Mouse (Mus musculus) stomach, embryonic 15.5 days (tissue): ENCODE measurements at regions not wholly inside any gene's neighbourhood (a gene's known extent, or its start where the extent isn't known, plus 50 kb on each side); places are given as distances from the start of the nearest gene placed in this dataset.
"Not testable (repeated sequence)": the region's sequence is repeated elsewhere in the genome, so short reads cannot be mapped to it uniquely, and the experiment has no call there.

Experiments
- ATAC-seq: fragments of 200-750 bp; cut with Nextera tagmentation; 2 replicates; pipeline ENCODE4 v1.8.0; 2017; ENCODE audit warnings: low read depth, moderate number of reproducible peaks, moderate TSS enrichment; ENCODE audit not compliant: insufficient read depth, low FRiP score
- H3K27ac ChIP-seq: fragments of 300-500 bp; sonication (generic); 2 replicates; pipeline ENCODE4 v1.5.1; 2015; ENCODE audit warnings: mild to moderate bottlenecking, inconsistent platforms
- H3K27me3 ChIP-seq: fragments of 300-500 bp; sonication (generic); replicated peaks from 2 replicates; pipeline ENCODE4 v1.6.1; 2015; ENCODE audit warnings: inconsistent platforms
- H3K36me3 ChIP-seq: fragments of 300-500 bp; sonication (generic); 2 replicates; pipeline ENCODE4 v1.6.1; 2015; ENCODE audit warnings: inconsistent platforms
- H3K4me1 ChIP-seq: fragments of 300-500 bp; sonication (generic); 2 replicates; pipeline ENCODE4 v1.6.1; 2015; ENCODE audit warnings: inconsistent platforms
- H3K4me2 ChIP-seq: fragments of 300-500 bp; sonication (generic); 2 replicates; pipeline ENCODE4 v1.6.1; 2015; ENCODE audit warnings: mild to moderate bottlenecking, inconsistent platforms
- H3K4me3 ChIP-seq: fragments of 300-500 bp; sonication (generic); replicated peaks from 2 replicates; pipeline ENCODE4 v1.5.1; 2015; ENCODE audit warnings: inconsistent platforms
- H3K9ac ChIP-seq: fragments of 300-500 bp; sonication (generic); 2 replicates; pipeline ENCODE4 v1.6.1; 2015; ENCODE audit warnings: inconsistent platforms
- H3K9me3 ChIP-seq: fragments of 300-500 bp; sonication (generic); 2 replicates; pipeline ENCODE4 v1.6.1; 2016; ENCODE audit warnings: inconsistent platforms
- WGBS: fragments of 180-500 bp; shearing (Covaris S2); methylation state at CpG from one replicate; pipeline ENCODE4 v1.1.7; 2015; 5-methylcytosine and 5-hydroxymethylcytosine counted together

- Histone ChIP-seq H3K9me3 (no peaks in the 10 kb centered on the region), H3K36me3 (no peaks in the 10 kb centered on the region), H3K9ac (no peak overlapping the region), H3K27me3 (no peaks in the 10 kb centered on the region), H3K4me2 (no peak overlapping the region), H3K4me1 (no peaks in the 10 kb centered on the region), H3K27ac (no peak overlapping the region; the same call in 1 of the 2 replicates), H3K4me3 (no peak overlapping the region)
- no peak; the same call in 1 of the 2 replicates for ATAC-seq
- 48% methylated on average over 9 of the region's 9 CpGs for WGBS
These were observed 131.5 kb upstream of the Rgma start for GRCm38 (mm10) chr7:73243591-73244355.

GRCm38 (mm10) chr7:73245431-73245830, 129.9 kb upstream of the Rgma start:
- no peak overlapping the region for H3K27ac ChIP-seq
- H3K27me3 ChIP-seq = no peaks in the 10 kb centered on the region
- H3K4me3 ChIP-seq = no peak overlapping the region
- no peak overlapping the region for H3K4me2 ChIP-seq
- H3K4me1 ChIP-seq = no peaks in the 10 kb centered on the region
- 79% methylated on average over 2 of the region's 2 CpGs for WGBS
- no peaks in the 10 kb centered on the region for H3K9me3 ChIP-seq
- no peak for ATAC-seq
- no peaks in the 10 kb centered on the region for H3K36me3 ChIP-seq
- H3K9ac ChIP-seq = no peak overlapping the region

GRCm38 (mm10) chr7:73250593-73250992, 124.7 kb upstream of the Rgma start:
- no peaks in the 10 kb centered on the region for H3K36me3 ChIP-seq
- H3K9ac ChIP-seq = no peak overlapping the region
- H3K27me3 ChIP-seq = no peaks in the 10 kb centered on the region
- no peaks in the 10 kb centered on the region for H3K9me3 ChIP-seq
- 73% methylated on average over 8 of the region's 8 CpGs for WGBS
- no peak for ATAC-seq
- no peak overlapping the region for H3K4me3 ChIP-seq
- no peak overlapping the region for H3K4me2 ChIP-seq
- H3K4me1 ChIP-seq = no peaks in the 10 kb centered on the region
- H3K27ac ChIP-seq = no peak overlapping the region

GRCm38 (mm10) chr7:73251187-73251740, 124.0 kb upstream of the Rgma start:
- ATAC-seq = no peak
- Histone ChIP-seq H3K4me1 (no peaks in the 10 kb centered on the region), H3K4me2 (no peak overlapping the region), H3K4me3 (no peak overlapping the region), H3K36me3 (no peaks in the 10 kb centered on the region), H3K9me3 (no peaks in the 10 kb centered on the region), H3K27ac (no peak overlapping the region), H3K9ac (no peak overlapping the region), H3K27me3 (no peaks in the 10 kb centered on the region)
- 67% methylated on average over 6 of the region's 6 CpGs for WGBS

- ATAC-seq, H3K27ac ChIP-seq, H3K4me2 ChIP-seq, H3K36me3 ChIP-seq, H3K9me3 ChIP-seq, H3K4me3 ChIP-seq, H3K9ac ChIP-seq, H3K27me3 ChIP-seq, H3K4me1 ChIP-seq: not testable (repeated sequence)
- WGBS = 80% methylated on average over 7 of the region's 7 CpGs
These were observed 120.3 kb upstream of the Rgma start for GRCm38 (mm10) chr7:73254972-73255371.

- Histone ChIP-seq H3K27ac (no peak overlapping the region), H3K4me1 (no peaks in the 10 kb centered on the region), H3K27me3 (no peaks in the 10 kb centered on the region), H3K4me3 (no peak overlapping the region), H3K9ac (no peak overlapping the region), H3K4me2 (no peak overlapping the region), H3K9me3 (no peaks in the 10 kb centered on the region), H3K36me3 (no peaks in the 10 kb centered on the region)
- WGBS = 73% methylated on average over 4 of the region's 4 CpGs
- ATAC-seq = no peak
These were observed 115.2 kb upstream of the Rgma start for GRCm38 (mm10) chr7:73260140-73260539.

GRCm38 (mm10) chr7:73261750-73262149, 113.6 kb upstream of the Rgma start:
- no peak overlapping the region for H3K4me2 ChIP-seq
- ATAC-seq = no peak
- H3K4me1 ChIP-seq = no peaks in the 10 kb centered on the region
- no peak overlapping the region for H3K4me3 ChIP-seq
- no peak overlapping the region for H3K27ac ChIP-seq
- H3K36me3 ChIP-seq = no peaks in the 10 kb centered on the region
- no peaks in the 10 kb centered on the region for H3K9me3 ChIP-seq
- WGBS = 70% methylated on average over 5 of the region's 5 CpGs
- H3K9ac ChIP-seq = no peak overlapping the region
- no peaks in the 10 kb centered on the region for H3K27me3 ChIP-seq

- H3K9me3 ChIP-seq = no peaks in the 10 kb centered on the region
- no peaks in the 10 kb centered on the region for H3K4me1 ChIP-seq
- H3K27ac ChIP-seq = no peak overlapping the region
- H3K36me3 ChIP-seq = no peaks in the 10 kb centered on the region
- ATAC-seq = no peak
- WGBS = 51% methylated on average over 3 of the region's 3 CpGs
- H3K4me3 ChIP-seq = no peak overlapping the region
- no peak overlapping the region for H3K9ac ChIP-seq
- H3K4me2 ChIP-seq = no peak overlapping the region
- H3K27me3 ChIP-seq = no peaks in the 10 kb centered on the region
These were observed 112.8 kb upstream of the Rgma start for GRCm38 (mm10) chr7:73262526-73262925.

- 71% methylated on average over 3 of the region's 3 CpGs for WGBS
- Histone ChIP-seq H3K9ac (no peak overlapping the region), H3K27ac (no peak overlapping the region), H3K4me1 (no peaks in the 10 kb centered on the region), H3K9me3 (no peaks in the 10 kb centered on the region), H3K27me3 (no peaks in the 10 kb centered on the region), H3K4me3 (no peak overlapping the region), H3K4me2 (no peak overlapping the region), H3K36me3 (no peaks in the 10 kb centered on the region)
- no peak for ATAC-seq
These were observed 105.7 kb upstream of the Rgma start for GRCm38 (mm10) chr7:73269626-73270025.

- Histone ChIP-seq H3K4me2 (no peak overlapping the region), H3K9ac (no peak overlapping the region), H3K4me3 (no peak overlapping the region), H3K27ac (no peak overlapping the region), H3K36me3 (no peaks in the 10 kb centered on the region), H3K27me3 (no peaks in the 10 kb centered on the region), H3K4me1 (no peaks in the 10 kb centered on the region), H3K9me3 (no peaks in the 10 kb centered on the region)
- 73% methylated on average over 1 of the region's 1 CpGs for WGBS
- ATAC-seq = no peak
These were observed 102.5 kb upstream of the Rgma start for GRCm38 (mm10) chr7:73272787-73273186.

- no peaks in the 10 kb centered on the region for H3K4me1 ChIP-seq
- H3K36me3 ChIP-seq = no peaks in the 10 kb centered on the region
- H3K9ac ChIP-seq = no peak overlapping the region
- no peak overlapping the region for H3K4me2 ChIP-seq
- WGBS = 66% methylated on average over 9 of the region's 9 CpGs
- no peak for ATAC-seq
- H3K9me3 ChIP-seq = no peaks in the 10 kb centered on the region
- H3K27ac ChIP-seq = no peak overlapping the region
- no peaks in the 10 kb centered on the region for H3K27me3 ChIP-seq
- H3K4me3 ChIP-seq = no peak overlapping the region
These were observed 99.5 kb upstream of the Rgma start for GRCm38 (mm10) chr7:73275814-73276271.

GRCm38 (mm10) chr7:73278616-73279015, 96.7 kb upstream of the Rgma start:
- H3K4me2 ChIP-seq = no peak overlapping the region
- no peak overlapping the region for H3K4me3 ChIP-seq
- no peaks in the 10 kb centered on the region for H3K4me1 ChIP-seq
- no peaks in the 10 kb centered on the region for H3K36me3 ChIP-seq
- H3K27me3 ChIP-seq = no peaks in the 10 kb centered on the region
- ATAC-seq = no peak
- H3K9ac ChIP-seq = no peak overlapping the region
- H3K27ac ChIP-seq = no peak overlapping the region
- no peaks in the 10 kb centered on the region for H3K9me3 ChIP-seq
- WGBS = 79% methylated on average over 6 of the region's 6 CpGs
